In the genomic region with DNA sequence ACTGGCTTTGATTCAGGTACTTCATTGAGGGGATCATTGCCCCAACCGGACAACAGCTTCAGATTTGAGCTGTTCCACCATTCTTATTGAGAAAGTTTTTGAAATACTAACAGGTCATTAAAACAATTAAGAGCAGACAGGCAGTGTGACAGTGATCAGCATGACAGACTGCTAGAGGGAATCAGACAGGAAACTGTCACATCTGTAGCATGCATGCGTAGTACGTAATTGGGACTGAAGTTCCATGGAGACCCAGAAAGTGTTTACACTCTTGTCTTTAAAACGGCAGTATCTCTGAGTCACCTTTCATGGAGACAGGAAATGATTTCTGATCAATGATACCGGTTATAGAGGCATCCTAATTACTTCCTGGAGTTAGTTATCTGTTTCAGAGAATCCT, we compare ENCODE assay signal across 13 mouse cellular contexts.
A peak's percentile ranks its signal among the peaks of the same experiment; 100 is the strongest.
DNase-seq lines count a peak whose midpoint lies in the region; ATAC-seq and TF ChIP-seq lines count a peak whose summit lies in the region.
"Had no signal": no experiment of that assay in that cellular context is flagged by ENCODE, and none has a peak within 500 bp of the region (broad histone marks: within the 10 kb centered on the region; RNA-seq: fewer than 3 reads in every experiment).

No protein-coding gene starts in this region.

- no peak for TF ChIP-seq CTCF in layer of hippocampus, adult 2 months (conservative IDR thresholded peaks at IDR 0.05)
- no peak for TF ChIP-seq CTCF in forebrain, postnatal 0 days (IDR thresholded peaks at IDR 0.05; ENCODE audit: low read depth)

- H3K4me3 ChIP-seq in layer of hippocampus, adult 2 months = peak overlapping the region; percentile 48
- H3K4me3 ChIP-seq in forebrain, postnatal 0 days (ENCODE audit: low read depth, low read length) = peak overlapping the region; percentile 32
- peak overlapping the region; percentile 35 for H3K4me3 ChIP-seq in midbrain, embryonic 11.5 days (ENCODE audit: low read depth, low read length)
- H3K4me3 ChIP-seq in neural tube, embryonic 15.5 days (replicated peaks) = peak overlapping the region; percentile 31
- H3K4me3 ChIP-seq: limb, embryonic 15.5 days had no signal

- WGBS in forebrain, postnatal 0 days = 19% methylated on average over 5 of the region's 5 CpGs
- 43% methylated on average over 5 of the region's 5 CpGs for WGBS in midbrain, embryonic 11.5 days
- WGBS in neural tube, embryonic 15.5 days = 54% methylated on average over 5 of the region's 5 CpGs

- peak overlapping the region; percentile 54 for H3K4me2 ChIP-seq in forebrain, postnatal 0 days (ENCODE audit: low read depth)
- H3K4me2 ChIP-seq in midbrain, embryonic 11.5 days = peak overlapping the region; percentile 42
- H3K4me2 ChIP-seq in neural tube, embryonic 15.5 days = peak overlapping the region; percentile 52
- H3K4me2 ChIP-seq: limb, embryonic 15.5 days had no signal

- peak overlapping the region; percentile 85 for H3K27ac ChIP-seq in layer of hippocampus, adult 2 months
- H3K27ac ChIP-seq in forebrain, postnatal 0 days (ENCODE audit: low read depth, low read length) = no peak overlapping the region
- no peak overlapping the region for H3K27ac ChIP-seq in midbrain, embryonic 11.5 days (ENCODE audit: low read depth, low read length)
- no peak overlapping the region for H3K27ac ChIP-seq in neural tube, embryonic 15.5 days (replicated peaks)
- H3K27ac ChIP-seq: limb, embryonic 15.5 days; stomach, postnatal 0 days had no signal

- H3K4me1 ChIP-seq in forebrain, postnatal 0 days (ENCODE audit: insufficient read depth) = peaks cover 10% of the 10 kb centered on the region; the same call in 1 of the 2 replicates
- H3K4me1 ChIP-seq in midbrain, embryonic 11.5 days (ENCODE audit: control insufficient read depth, insufficient read depth, low read length) = peaks cover 7% of the 10 kb centered on the region; the same call in 1 of the 2 replicates
- peaks cover 17% of the 10 kb centered on the region for H3K4me1 ChIP-seq in neural tube, embryonic 15.5 days
- H3K4me1 ChIP-seq: limb, embryonic 15.5 days had no signal

- H3K9me3 ChIP-seq in forebrain, postnatal 0 days (ENCODE audit: low read length) = no peaks in the 10 kb centered on the region
- no peaks in the 10 kb centered on the region for H3K9me3 ChIP-seq in midbrain, embryonic 11.5 days (ENCODE audit: control insufficient read depth, low read length)
- H3K9me3 ChIP-seq in neural tube, embryonic 15.5 days (replicated peaks) = no peaks in the 10 kb centered on the region
- H3K9me3 ChIP-seq: limb, embryonic 15.5 days had no signal

- no peak for DNase-seq in layer of hippocampus, adult 2 months (ENCODE audit: low spot score in 2 of 2)
- no peak for DNase-seq in layer of hippocampus, postnatal 14 days (ENCODE audit: low spot score in 2 of 2)
- no peak for DNase-seq in forebrain, postnatal 0 days
- peak; percentile 78 for DNase-seq in midbrain, embryonic 11.5 days (ENCODE audit: low spot score, missing footprints)
- no peak for DNase-seq in cerebellum, adult 11-12 months
- no peak for DNase-seq in spleen, postnatal 14 days (ENCODE audit: low spot score in 2 of 2)
- DNase-seq: adrenal gland, postnatal 25 days; gastrocnemius, postnatal 25 days; kidney, postnatal 25 days had no signal

- H3K36me3 ChIP-seq in forebrain, postnatal 0 days (ENCODE audit: insufficient read depth) = no peaks in the 10 kb centered on the region
- no peaks in the 10 kb centered on the region for H3K36me3 ChIP-seq in midbrain, embryonic 11.5 days (ENCODE audit: control insufficient read depth, insufficient read depth, low read length)
- no peaks in the 10 kb centered on the region for H3K36me3 ChIP-seq in neural tube, embryonic 15.5 days
- H3K36me3 ChIP-seq: limb, embryonic 15.5 days had no signal

- H3K27me3 ChIP-seq in forebrain, postnatal 0 days (ENCODE audit: insufficient read depth, low read length) = no peaks in the 10 kb centered on the region
- no peaks in the 10 kb centered on the region for H3K27me3 ChIP-seq in midbrain, embryonic 11.5 days (ENCODE audit: control insufficient read depth, insufficient read depth, low read length)
- H3K27me3 ChIP-seq in neural tube, embryonic 15.5 days (replicated peaks) = no peaks in the 10 kb centered on the region
- H3K27me3 ChIP-seq: limb, embryonic 15.5 days had no signal

- no peak overlapping the region for H3K9ac ChIP-seq in forebrain, postnatal 0 days
- no peak overlapping the region for H3K9ac ChIP-seq in midbrain, embryonic 11.5 days (ENCODE audit: low read length)
- no peak overlapping the region for H3K9ac ChIP-seq in neural tube, embryonic 15.5 days (replicated peaks)
- H3K9ac ChIP-seq: limb, embryonic 15.5 days had no signal

- no peak for ATAC-seq in forebrain, postnatal 0 days
- no peak for ATAC-seq in midbrain, embryonic 11.5 days (ENCODE audit: low FRiP score)
- ATAC-seq in neural tube, embryonic 15.5 days (ENCODE audit: low FRiP score) = no peak
- ATAC-seq in erythroblast, adult 5-6 weeks (replicated peaks; ENCODE audit: low FRiP score, poor library complexity, severe bottlenecking) = no peak
